Mouse (Mus musculus): ENCODE data around the gene Trappc10. TPM values are rescaled to one million over a fixed set of nuclear protein-coding genes. Genes with fewer than 3 reads are reported as not detected.
A peak's percentile ranks its signal among the peaks of the same experiment; 100 is the strongest.

Gene Trappc10
- polyA plus RNA-seq, 1 experiment from 2014 or later, result 28.1 TPM

DNA sequence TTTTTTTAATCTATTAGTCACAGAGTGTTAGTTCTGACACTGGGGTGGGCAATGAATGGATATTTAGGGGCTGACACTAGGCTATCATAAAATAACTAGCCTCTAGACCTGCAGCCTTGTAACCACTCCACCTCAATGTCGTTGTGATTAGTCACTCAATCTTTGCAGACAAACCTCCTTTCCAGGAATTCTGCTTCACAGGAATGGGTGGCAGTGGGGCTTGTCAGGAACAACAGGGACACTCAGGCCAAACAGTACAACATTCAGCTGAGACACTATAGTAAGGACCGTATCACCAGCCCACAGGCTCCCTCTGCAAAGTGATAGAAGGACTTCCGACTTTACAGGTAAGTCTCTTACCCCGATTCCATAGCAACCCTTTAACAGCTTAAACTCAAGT, 2.3 kb upstream of the Trappc10 start:
- Histone ChIP-seq H3K4me2 (replicated peaks; ENCODE audit: low read depth) (no peak overlapping the region), H3K9ac (ENCODE audit: low read depth, low read length) (no peak overlapping the region), H3K27me3 (replicated peaks; ENCODE audit: control insufficient read depth, insufficient read depth, low read length) (no peaks in the 10 kb centered on the region), H3K4me3 (ENCODE audit: low read depth, low read length) (no peak overlapping the region), H3K36me3 (ENCODE audit: control insufficient read depth, insufficient read depth) (no peaks in the 10 kb centered on the region), H3K4me1 (replicated peaks; ENCODE audit: control insufficient read depth, insufficient read depth, low read length) (no peaks in the 10 kb centered on the region), H3K27ac (ENCODE audit: low read depth, low read length) (peak overlapping the region; percentile 22; the same call in 1 of the 2 replicates), H3K9me3 (ENCODE audit: control insufficient read depth) (no peaks in the 10 kb centered on the region)
- no peak for ATAC-seq
- TF ChIP-seq CTCF (IDR thresholded peaks at IDR 0.05; ENCODE audit: low read depth), result no peak
- 77% methylated on average over 4 of the region's 4 CpGs for WGBS

DNA sequence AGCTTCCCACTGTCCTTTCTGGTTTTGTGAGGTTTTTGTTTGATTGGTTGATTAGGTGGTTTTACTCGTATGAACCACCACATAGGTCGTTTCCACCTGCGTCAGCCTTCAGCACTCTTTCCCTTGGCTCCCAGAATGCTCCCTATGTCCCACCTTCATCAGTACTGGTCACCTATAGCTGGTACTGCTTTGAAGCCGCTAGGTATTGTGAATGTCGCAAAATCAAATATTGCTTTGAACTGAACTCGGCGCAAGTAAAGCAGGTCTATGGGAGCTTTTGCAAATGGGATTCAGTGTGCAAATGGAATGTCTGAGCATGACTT, 745 bp upstream of the Trappc10 start:
- Histone ChIP-seq H3K9ac (ENCODE audit: low read depth, low read length) (peak overlapping the region; percentile 85; the same call in 1 of the 2 replicates), H3K36me3 (ENCODE audit: control insufficient read depth, insufficient read depth) (no peaks in the 10 kb centered on the region), H3K27ac (ENCODE audit: low read depth, low read length) (peak overlapping the region; percentile 91; the same call in 1 of the 2 replicates), H3K4me2 (replicated peaks; ENCODE audit: low read depth) (peak overlapping the region; percentile 91), H3K27me3 (replicated peaks; ENCODE audit: control insufficient read depth, insufficient read depth, low read length) (no peaks in the 10 kb centered on the region), H3K9me3 (ENCODE audit: control insufficient read depth) (no peaks in the 10 kb centered on the region), H3K4me3 (ENCODE audit: low read depth, low read length) (peak overlapping the region; percentile 78), H3K4me1 (replicated peaks; ENCODE audit: control insufficient read depth, insufficient read depth, low read length) (no peaks in the 10 kb centered on the region)
- WGBS, result 12% methylated on average over 7 of the region's 7 CpGs
- no peak for ATAC-seq
- TF ChIP-seq CTCF (IDR thresholded peaks at IDR 0.05; ENCODE audit: low read depth), result no peak

DNA sequence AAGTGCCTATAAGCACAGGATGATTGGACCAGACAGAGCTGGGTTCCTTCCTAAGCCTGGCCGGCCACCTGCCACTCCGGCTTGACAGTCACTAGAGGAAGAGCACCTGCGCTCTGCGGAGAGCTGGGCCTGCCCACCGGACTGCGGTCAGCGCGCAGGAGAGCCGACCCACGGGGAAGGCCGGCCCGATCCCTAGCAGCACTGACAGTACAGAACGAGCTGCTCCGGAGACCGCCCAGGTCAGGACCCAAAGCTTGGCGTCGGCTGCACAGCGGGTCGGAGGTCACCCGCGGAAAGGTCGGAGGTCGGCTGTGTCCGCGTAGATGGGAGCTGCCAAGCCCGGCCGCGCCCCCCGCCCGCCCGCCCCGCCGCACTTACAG, 393 bp downstream of the Trappc10 start:
- peak overlapping the region; percentile 91 for H3K27ac ChIP-seq (ENCODE audit: low read depth, low read length)
- no peaks in the 10 kb centered on the region for H3K4me1 ChIP-seq (replicated peaks; ENCODE audit: control insufficient read depth, insufficient read depth, low read length)
- peak overlapping the region; percentile 78 for H3K4me3 ChIP-seq (ENCODE audit: low read depth, low read length)
- WGBS, result under 1% methylated on average over 28 of the region's 33 CpGs
- TF ChIP-seq CTCF (IDR thresholded peaks at IDR 0.05; ENCODE audit: low read depth), result no peak
- peak overlapping the region; percentile 85 for H3K9ac ChIP-seq (ENCODE audit: low read depth, low read length)
- H3K27me3 ChIP-seq (replicated peaks; ENCODE audit: control insufficient read depth, insufficient read depth, low read length), result no peaks in the 10 kb centered on the region
- H3K4me2 ChIP-seq (replicated peaks; ENCODE audit: low read depth), result peak overlapping the region; percentile 91
- ATAC-seq, result peak; percentile 45
- no peaks in the 10 kb centered on the region for H3K9me3 ChIP-seq (ENCODE audit: control insufficient read depth)
- H3K36me3 ChIP-seq (ENCODE audit: control insufficient read depth, insufficient read depth), result no peaks in the 10 kb centered on the region

DNA sequence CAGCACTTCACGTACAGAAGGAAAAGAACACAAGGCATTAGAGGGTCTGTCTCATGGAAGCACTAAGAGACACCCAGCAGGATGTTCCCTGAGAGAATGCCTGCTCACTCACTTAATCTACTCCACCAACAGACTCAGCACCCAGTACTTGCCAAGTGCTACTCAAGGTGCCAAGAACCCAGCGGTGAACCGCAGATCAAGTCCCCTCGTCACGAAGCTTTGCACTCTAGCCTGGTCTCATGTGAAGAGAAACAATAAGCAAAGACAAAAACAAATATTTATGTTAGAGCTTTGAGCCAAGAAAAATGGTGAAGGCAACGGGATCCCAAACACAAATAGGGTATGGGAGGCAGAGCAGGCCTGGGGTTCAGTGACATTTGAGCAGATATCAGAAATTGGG, 5.5 kb downstream of the Trappc10 start:
- TF ChIP-seq CTCF (IDR thresholded peaks at IDR 0.05; ENCODE audit: low read depth), result no peak
- 72% methylated on average over 6 of the region's 6 CpGs for WGBS
- Histone ChIP-seq H3K27me3 (replicated peaks; ENCODE audit: control insufficient read depth, insufficient read depth, low read length) (no peaks in the 10 kb centered on the region), H3K9me3 (ENCODE audit: control insufficient read depth) (no peaks in the 10 kb centered on the region), H3K4me2 (replicated peaks; ENCODE audit: low read depth) (no peak overlapping the region), H3K9ac (ENCODE audit: low read depth, low read length) (no peak overlapping the region), H3K27ac (ENCODE audit: low read depth, low read length) (no peak overlapping the region), H3K4me1 (replicated peaks; ENCODE audit: control insufficient read depth, insufficient read depth, low read length) (no peaks in the 10 kb centered on the region), H3K36me3 (ENCODE audit: control insufficient read depth, insufficient read depth) (no peaks in the 10 kb centered on the region), H3K4me3 (ENCODE audit: low read depth, low read length) (no peak overlapping the region)
- ATAC-seq, result no peak

DNA sequence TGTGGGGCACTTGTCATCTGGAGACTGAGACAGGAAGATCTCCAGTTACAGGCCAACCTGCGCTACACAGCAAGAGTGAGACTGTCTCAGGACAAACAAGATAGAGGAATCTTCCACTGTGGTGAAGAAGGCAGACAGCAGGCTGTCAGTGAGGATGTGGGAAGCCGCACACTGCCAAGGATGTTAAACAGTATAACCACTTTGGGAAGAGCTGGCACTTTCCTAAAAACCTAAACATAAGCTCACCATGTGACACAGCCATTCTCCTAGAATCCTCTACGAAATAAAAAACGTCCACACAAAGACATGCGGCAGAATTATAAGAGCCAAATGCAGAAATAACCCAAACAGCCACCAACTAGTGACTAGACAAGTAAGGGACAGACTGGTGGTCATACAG, 6.1 kb downstream of the Trappc10 start:
- Histone ChIP-seq H3K4me1 (replicated peaks; ENCODE audit: control insufficient read depth, insufficient read depth, low read length) (no peaks in the 10 kb centered on the region), H3K9me3 (ENCODE audit: control insufficient read depth) (no peaks in the 10 kb centered on the region), H3K27ac (ENCODE audit: low read depth, low read length) (no peak overlapping the region), H3K9ac (ENCODE audit: low read depth, low read length) (no peak overlapping the region), H3K4me2 (replicated peaks; ENCODE audit: low read depth) (no peak overlapping the region), H3K36me3 (ENCODE audit: control insufficient read depth, insufficient read depth) (no peaks in the 10 kb centered on the region), H3K27me3 (replicated peaks; ENCODE audit: control insufficient read depth, insufficient read depth, low read length) (no peaks in the 10 kb centered on the region), H3K4me3 (ENCODE audit: low read depth, low read length) (no peak overlapping the region)
- ATAC-seq, result no peak
- WGBS, result 91% methylated on average over 5 of the region's 5 CpGs
- TF ChIP-seq CTCF (IDR thresholded peaks at IDR 0.05; ENCODE audit: low read depth), result no peak

DNA sequence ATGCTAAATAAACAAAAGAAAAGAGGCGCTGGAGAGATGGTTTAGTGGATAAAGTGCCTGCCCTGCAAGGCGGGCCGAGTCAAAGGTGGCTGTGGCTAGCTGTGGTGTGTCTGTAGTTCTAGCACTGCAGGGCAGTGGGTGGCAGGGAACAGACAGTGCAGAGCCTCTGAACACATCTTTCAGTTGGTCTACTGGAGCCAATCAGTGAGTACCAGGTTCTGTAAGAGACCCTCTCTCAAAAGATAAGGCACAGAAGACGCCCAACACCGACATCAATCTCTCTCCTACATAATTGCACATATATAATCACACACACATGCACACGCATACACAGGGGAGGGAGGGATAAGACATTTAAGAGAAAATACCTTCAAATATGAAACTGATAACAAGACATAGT, 6.6 kb downstream of the Trappc10 start:
- ATAC-seq, result no peak
- TF ChIP-seq CTCF (IDR thresholded peaks at IDR 0.05; ENCODE audit: low read depth), result no peak
- Histone ChIP-seq H3K9ac (ENCODE audit: low read depth, low read length) (no peak overlapping the region), H3K4me1 (replicated peaks; ENCODE audit: control insufficient read depth, insufficient read depth, low read length) (no peaks in the 10 kb centered on the region), H3K9me3 (ENCODE audit: control insufficient read depth) (no peaks in the 10 kb centered on the region), H3K27ac (ENCODE audit: low read depth, low read length) (no peak overlapping the region), H3K27me3 (replicated peaks; ENCODE audit: control insufficient read depth, insufficient read depth, low read length) (no peaks in the 10 kb centered on the region), H3K36me3 (ENCODE audit: control insufficient read depth, insufficient read depth) (no peaks in the 10 kb centered on the region), H3K4me3 (ENCODE audit: low read depth, low read length) (no peak overlapping the region), H3K4me2 (replicated peaks; ENCODE audit: low read depth) (no peak overlapping the region)
- 76% methylated on average over 6 of the region's 6 CpGs for WGBS
